Mouse (Mus musculus): ENCODE measurements around the gene Degs1. TPM values are rescaled to one million over a fixed set of nuclear protein-coding genes. Genes with fewer than 3 reads are reported as not detected.

Degs1 gene
- polyA plus RNA-seq, 1 experiment from 2014 or later = 78.8 TPM

DNA sequence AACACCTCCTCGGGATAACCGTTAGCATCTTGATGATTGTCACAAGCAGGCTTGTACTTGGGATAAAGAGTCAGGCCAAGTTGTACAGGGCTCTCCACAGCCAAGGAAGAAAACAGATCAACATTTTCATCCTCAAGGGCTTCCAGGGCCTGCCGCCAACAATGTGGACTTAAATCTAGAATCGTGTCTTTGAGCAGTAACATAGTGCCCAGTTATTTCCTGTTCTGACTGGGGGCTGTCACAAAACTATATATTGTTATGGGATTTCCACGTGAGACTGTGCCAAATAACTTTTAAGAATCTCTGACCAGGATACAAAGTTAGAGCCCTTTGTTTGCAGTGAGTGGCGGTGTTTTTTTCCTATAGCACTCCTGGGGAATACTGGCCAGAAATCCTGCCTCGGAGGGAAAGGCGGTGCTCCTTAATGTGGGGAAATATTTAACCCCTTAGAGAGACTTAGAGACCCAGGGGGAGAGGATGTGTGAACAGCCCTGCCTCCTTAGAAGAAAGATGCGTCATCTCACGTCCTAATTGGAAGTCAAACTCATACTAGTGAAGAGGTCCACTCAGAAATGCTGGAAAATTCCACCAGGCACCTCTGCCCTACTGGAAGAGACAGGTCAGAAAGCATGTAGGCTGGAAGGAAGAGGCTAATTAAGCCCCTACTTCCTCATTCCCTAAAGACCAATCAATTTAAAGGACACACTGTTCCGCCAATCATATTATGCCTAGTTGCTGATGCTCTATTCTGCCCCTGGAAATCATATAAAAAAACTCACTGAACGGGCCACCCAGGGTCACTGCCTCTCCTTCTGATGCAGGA lies 55.3 kb downstream of the Degs1 start:
- Histone ChIP-seq H3K36me3 (ENCODE audit: control insufficient read depth, insufficient read depth, low read length) (no peaks in the 10 kb centered on the region), H3K4me3 (ENCODE audit: low read depth, low read length) (no peak overlapping the region), H3K4me2 (replicated peaks; ENCODE audit: low read depth, low read length) (no peak overlapping the region), H3K9ac (ENCODE audit: low read depth, low read length) (no peak overlapping the region), H3K4me1 (replicated peaks; ENCODE audit: control insufficient read depth, insufficient read depth, low read length) (no peaks in the 10 kb centered on the region), H3K27ac (ENCODE audit: low read depth, low read length) (no peak overlapping the region), H3K9me3 (ENCODE audit: control insufficient read depth, low read length) (no peaks in the 10 kb centered on the region), H3K27me3 (ENCODE audit: control insufficient read depth, insufficient read depth, low read length) (no peaks in the 10 kb centered on the region)
- no peak for ATAC-seq (ENCODE audit: low FRiP score)
- WGBS = 68% methylated on average over 12 of the region's 12 CpGs
- DNase-seq (ENCODE audit: low spot score) = no peak

DNA sequence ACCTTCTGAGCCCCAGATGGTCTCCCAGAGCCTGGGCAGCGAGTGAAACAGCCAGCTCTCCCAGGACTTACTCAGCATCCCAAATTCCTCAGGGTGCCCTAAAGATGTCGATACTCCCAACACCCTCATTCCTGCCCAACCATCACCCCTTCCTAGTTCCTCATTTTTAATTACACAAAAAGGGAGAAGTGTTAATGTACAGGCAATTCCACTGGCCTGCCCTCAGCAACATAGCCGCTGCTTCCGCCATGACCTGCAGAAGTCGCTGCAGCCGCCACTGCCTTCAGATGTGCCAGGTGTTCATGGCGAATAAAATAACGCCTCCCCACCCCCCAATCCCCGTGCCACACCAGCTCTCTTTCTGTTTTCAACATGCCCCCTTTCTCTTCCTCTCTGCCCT lies 56.3 kb downstream of the Degs1 start:
- no peak for DNase-seq (ENCODE audit: low spot score)
- Histone ChIP-seq H3K4me1 (replicated peaks; ENCODE audit: control insufficient read depth, insufficient read depth, low read length) (no peaks in the 10 kb centered on the region), H3K9ac (ENCODE audit: low read depth, low read length) (no peak overlapping the region), H3K9me3 (ENCODE audit: control insufficient read depth, low read length) (no peaks in the 10 kb centered on the region), H3K36me3 (ENCODE audit: control insufficient read depth, insufficient read depth, low read length) (no peaks in the 10 kb centered on the region), H3K4me3 (ENCODE audit: low read depth, low read length) (no peak overlapping the region), H3K27me3 (ENCODE audit: control insufficient read depth, insufficient read depth, low read length) (no peaks in the 10 kb centered on the region), H3K27ac (ENCODE audit: low read depth, low read length) (no peak overlapping the region), H3K4me2 (replicated peaks; ENCODE audit: low read depth, low read length) (no peak overlapping the region)
- ATAC-seq (ENCODE audit: low FRiP score) = no peak
- WGBS = 90% methylated on average over 9 of the region's 9 CpGs

Other genes starting within 250 kb of the Degs1 start
- gene Srp9, start 158.1 kb downstream of the Degs1 start, polyA plus RNA-seq (2014; fragmentation: Nextera tagmentation; extraction: Ambion mirVana) = 179 and 180 TPM in 2 replicates
- not detected in 2 replicates for gene Vmn1r1, start 118.3 kb downstream of the Degs1 start, polyA plus RNA-seq (2014; fragmentation: Nextera tagmentation; extraction: Ambion mirVana)
- 31.3 and 35.7 TPM in 2 replicates for gene Fbxo28, start 58.8 kb upstream of the Degs1 start, polyA plus RNA-seq (2014; fragmentation: Nextera tagmentation; extraction: Ambion mirVana)
- 28.0 and 30.3 TPM in 2 replicates for gene Trp53bp2, start 126.4 kb upstream of the Degs1 start, polyA plus RNA-seq (2014; fragmentation: Nextera tagmentation; extraction: Ambion mirVana)
- gene Capn2, start 234.8 kb upstream of the Degs1 start, polyA plus RNA-seq (2014; fragmentation: Nextera tagmentation; extraction: Ambion mirVana) = 69.5 and 78.2 TPM in 2 replicates